Mouse (Mus musculus) stomach, postnatal 0 days (tissue): ENCODE measurements at regions not wholly inside any gene's neighbourhood (a gene's known extent, or its start where the extent isn't known, plus 50 kb on each side); places are given as distances from the start of the nearest gene placed in this dataset.

Experiments
- CTCF ChIP-seq: IDR thresholded peaks from 2 replicates; pipeline ENCODE4 v1.5.1; 2016; ENCODE audit warnings: antibody characterized with exemption, low read depth, mild to moderate bottlenecking, moderate library complexity
- EP300 ChIP-seq: optimal IDR thresholded peaks from 2 replicates; pipeline ENCODE3; 2016; ENCODE audit warnings: antibody characterized with exemption

DNA sequence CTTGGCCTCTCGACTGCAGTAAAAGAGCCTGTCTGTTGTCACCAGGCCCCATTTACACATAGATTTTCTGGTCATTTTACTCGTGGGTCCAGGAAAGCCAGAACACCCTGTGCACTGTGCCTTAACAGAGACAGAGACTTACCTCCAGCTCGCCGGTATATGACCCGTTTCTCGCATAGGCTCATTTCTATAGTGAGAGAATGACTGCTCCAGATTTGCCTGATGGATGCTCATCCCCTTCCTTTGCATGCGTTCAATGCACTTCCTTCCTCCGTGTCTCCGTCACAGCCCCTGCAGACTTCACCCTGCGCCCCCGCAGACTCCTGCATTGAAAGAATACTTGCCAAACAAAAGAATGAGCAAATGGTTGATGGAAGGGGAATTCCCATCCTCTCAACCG is 122.8 kb downstream of the Zfp365 start:
- no peak for TF ChIP-seq CTCF
- TF ChIP-seq EP300: no peak
